Mouse (Mus musculus) cerebellum, adult 11-12 months (tissue): Measurements from ENCODE around the gene Bsx.

Experiments
- DNase-seq: peaks from one replicate; pipeline ENCODE4 v3.0.0; 2022

Gene Bsx

GRCm38 (mm10) chr9:40892456-40892855 is 18.5 kb downstream of the Bsx start:
- no peak for DNase-seq

- DNase-seq = no peak
Observed at GRCm38 (mm10) chr9:40907413-40907812, 33.5 kb downstream of the Bsx start.

GRCm38 (mm10) chr9:40908411-40908810 is 34.5 kb downstream of the Bsx start:
- DNase-seq = no peak

- no peak for DNase-seq
Observed at GRCm38 (mm10) chr9:40908915-40909314, 35.0 kb downstream of the Bsx start.

GRCm38 (mm10) chr9:40917871-40918613 is 44.1 kb downstream of the Bsx start:
- DNase-seq = no peak

GRCm38 (mm10) chr9:40927351-40927980 is 53.5 kb downstream of the Bsx start:
- no peak for DNase-seq
